Mouse (Mus musculus): Measurements from ENCODE around the gene 2010003K11Rik. TPM values are rescaled to one million over a fixed set of nuclear protein-coding genes. Genes with fewer than 3 reads are reported as not detected.
A peak's percentile ranks its signal among the peaks of the same experiment; 100 is the strongest.

Gene 2010003K11Rik
- polyA plus RNA-seq, 1 experiment from 2014 or later: not detected

DNA sequence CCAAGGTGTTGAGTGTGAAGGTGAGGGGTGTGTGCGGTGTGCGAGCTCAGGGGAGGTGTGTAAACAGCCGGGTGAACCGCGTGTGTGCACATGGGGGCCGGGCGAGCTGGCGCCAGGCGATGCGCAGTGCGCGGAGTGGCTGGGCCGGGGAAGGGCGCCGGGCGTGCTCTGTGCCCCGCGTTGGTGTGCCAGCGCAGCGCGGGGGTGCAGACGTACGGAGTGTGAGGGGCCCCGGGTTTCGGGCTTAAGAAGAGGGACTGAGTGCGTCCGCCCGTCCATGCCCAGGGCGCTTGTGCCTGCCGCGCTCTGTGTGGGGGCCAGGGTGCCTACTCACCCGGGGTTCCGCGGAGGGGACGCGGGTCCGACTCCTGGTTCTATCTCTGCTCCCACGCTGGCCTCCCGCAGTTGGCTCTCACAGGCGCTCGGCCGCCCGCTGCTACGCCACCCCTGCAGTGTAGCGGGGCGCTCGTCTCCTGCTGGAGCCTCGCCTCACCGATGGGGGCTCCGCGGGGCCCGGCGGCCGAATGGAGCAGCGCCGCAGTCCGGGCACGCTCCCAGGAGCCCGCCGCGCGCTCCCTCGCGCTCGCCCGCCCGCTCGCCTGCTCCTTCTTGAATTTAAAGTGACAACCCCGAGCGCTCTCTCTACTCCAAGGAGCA lies 21.7 kb downstream of the 2010003K11Rik start:
- Histone ChIP-seq H3K27ac (ENCODE audit: low read length) (no peak overlapping the region), H3K4me3 (ENCODE audit: low read depth, low read length) (peak overlapping the region; percentile 52), H3K4me1 (ENCODE audit: control insufficient read depth, insufficient read depth, low read length) (0 out of 2 replicates have a peak, but pooled peaks cover 3% of the 10 kb centered on the region), H3K4me2 (replicated peaks; ENCODE audit: low read depth, low read length) (peak overlapping the region; percentile 94), H3K9ac (replicated peaks; ENCODE audit: low read depth, low read length) (peak overlapping the region; percentile 26; the same call in 1 of the 2 replicates), H3K27me3 (ENCODE audit: control insufficient read depth, insufficient read depth, low read length) (no peaks in the 10 kb centered on the region), H3K9me3 (ENCODE audit: control insufficient read depth, low read depth, low read length) (no peaks in the 10 kb centered on the region), H3K36me3 (ENCODE audit: control insufficient read depth, insufficient read depth, low read length) (no peaks in the 10 kb centered on the region)
- WGBS: under 1% methylated on average over 70 of the region's 70 CpGs
- 0 out of 2 replicates have a peak, but pooled peaks have one; percentile 59 for ATAC-seq (ENCODE audit: insufficient number of reproducible peaks, insufficient read depth, low FRiP score, low read depth)

DNA sequence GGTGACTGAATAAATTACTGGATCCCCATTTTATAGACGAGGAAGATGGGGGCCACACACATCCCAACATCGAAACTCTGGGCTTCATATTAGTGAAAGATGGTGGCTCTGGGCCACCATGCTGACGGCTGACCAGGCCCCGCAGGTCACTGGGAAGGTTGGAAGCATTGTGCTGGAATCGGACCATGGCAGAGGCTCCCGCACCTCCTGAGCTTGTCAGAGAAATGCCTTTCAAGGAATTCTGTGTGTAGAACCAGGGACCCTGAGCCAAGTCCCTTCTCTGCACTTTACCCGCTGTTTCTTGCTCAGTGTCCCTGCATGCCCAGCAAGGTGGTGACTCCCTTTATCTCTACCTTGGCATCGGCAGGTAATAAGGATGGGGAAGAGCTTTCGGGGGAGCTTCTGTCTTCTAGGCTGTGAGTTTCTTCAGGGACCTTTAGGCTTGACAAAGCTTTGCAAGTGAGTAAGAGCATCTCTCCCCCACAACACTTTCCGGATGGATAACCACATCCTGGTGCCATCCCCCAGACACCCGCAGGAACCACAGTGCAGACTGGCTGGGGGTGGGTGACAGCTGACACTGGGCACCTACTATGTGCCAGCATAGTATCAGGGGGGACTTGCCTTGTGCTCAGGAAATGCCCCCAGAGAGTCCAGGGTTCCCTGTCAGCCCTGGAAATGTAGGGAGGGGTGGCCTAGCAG lies 23.0 kb downstream of the 2010003K11Rik start:
- 81% methylated on average over 11 of the region's 11 CpGs for WGBS
- Histone ChIP-seq H3K9me3 (ENCODE audit: control insufficient read depth, low read depth, low read length) (no peaks in the 10 kb centered on the region), H3K27me3 (ENCODE audit: control insufficient read depth, insufficient read depth, low read length) (no peaks in the 10 kb centered on the region), H3K4me2 (replicated peaks; ENCODE audit: low read depth, low read length) (no peak overlapping the region), H3K4me3 (ENCODE audit: low read depth, low read length) (no peak overlapping the region), H3K9ac (replicated peaks; ENCODE audit: low read depth, low read length) (no peak overlapping the region), H3K36me3 (ENCODE audit: control insufficient read depth, insufficient read depth, low read length) (no peaks in the 10 kb centered on the region), H3K27ac (ENCODE audit: low read length) (no peak overlapping the region), H3K4me1 (ENCODE audit: control insufficient read depth, insufficient read depth, low read length) (0 out of 2 replicates have a peak, but pooled peaks cover 3% of the 10 kb centered on the region)
- ATAC-seq (ENCODE audit: insufficient number of reproducible peaks, insufficient read depth, low FRiP score, low read depth): no peak

DNA sequence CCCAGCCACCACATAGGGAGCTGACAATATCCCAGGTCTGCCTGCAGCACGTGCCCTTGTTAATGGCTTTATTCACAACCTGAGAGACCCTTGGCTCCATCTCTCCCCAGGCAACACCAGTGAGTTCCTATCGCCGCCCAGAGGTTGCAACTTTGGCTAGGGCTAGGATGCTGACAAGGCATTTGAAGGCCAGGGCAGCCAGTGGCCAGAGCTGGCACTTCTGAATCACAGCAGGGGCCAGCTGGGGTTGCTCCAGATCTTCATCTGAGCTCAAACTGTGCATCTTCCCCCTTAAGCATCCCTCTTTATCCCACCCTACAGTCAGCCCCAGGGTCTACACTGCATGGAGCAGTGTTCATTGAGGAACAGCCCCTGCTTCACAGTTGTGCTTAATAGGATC lies 23.6 kb downstream of the 2010003K11Rik start:
- Histone ChIP-seq H3K9me3 (ENCODE audit: control insufficient read depth, low read depth, low read length) (no peaks in the 10 kb centered on the region), H3K4me3 (ENCODE audit: low read depth, low read length) (no peak overlapping the region)
- ATAC-seq (ENCODE audit: insufficient number of reproducible peaks, insufficient read depth, low FRiP score, low read depth): no peak

DNA sequence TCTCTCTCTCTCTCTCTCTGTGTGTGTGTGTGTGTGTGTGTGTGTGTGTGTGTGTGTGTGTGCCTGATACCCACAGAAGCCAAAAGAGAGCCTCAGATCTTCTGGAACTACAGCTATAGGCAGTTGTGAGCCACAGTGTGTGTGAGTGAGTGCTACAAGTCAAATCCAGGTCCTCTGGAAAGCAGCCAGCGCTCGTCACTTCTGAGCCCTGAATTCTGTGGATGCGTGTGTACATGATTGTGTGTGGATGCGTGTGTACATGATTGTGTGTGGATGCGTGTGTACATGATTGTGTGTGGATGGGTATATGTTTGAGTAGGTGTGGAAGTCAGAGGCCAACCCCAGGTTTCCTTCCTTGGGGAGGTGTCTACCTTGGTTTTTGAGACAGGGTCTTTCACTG lies 24.8 kb downstream of the 2010003K11Rik start:
- Histone ChIP-seq H3K4me3 (ENCODE audit: low read depth, low read length) (no peak overlapping the region), H3K4me1 (ENCODE audit: control insufficient read depth, insufficient read depth, low read length) (0 out of 2 replicates have a peak, but pooled peaks cover 3% of the 10 kb centered on the region), H3K9me3 (ENCODE audit: control insufficient read depth, low read depth, low read length) (no peaks in the 10 kb centered on the region), H3K27ac (ENCODE audit: low read length) (no peak overlapping the region), H3K4me2 (replicated peaks; ENCODE audit: low read depth, low read length) (no peak overlapping the region), H3K36me3 (ENCODE audit: control insufficient read depth, insufficient read depth, low read length) (no peaks in the 10 kb centered on the region), H3K27me3 (ENCODE audit: control insufficient read depth, insufficient read depth, low read length) (no peaks in the 10 kb centered on the region), H3K9ac (replicated peaks; ENCODE audit: low read depth, low read length) (no peak overlapping the region)
- 91% methylated on average over 5 of the region's 5 CpGs for WGBS
- ATAC-seq (ENCODE audit: insufficient number of reproducible peaks, insufficient read depth, low FRiP score, low read depth): no peak

More for the DNA sequence above, 23.6 kb downstream of the 2010003K11Rik start:
- Histone ChIP-seq H3K9ac (replicated peaks; ENCODE audit: low read depth, low read length) (no peak overlapping the region), H3K36me3 (ENCODE audit: control insufficient read depth, insufficient read depth, low read length) (no peaks in the 10 kb centered on the region), H3K4me2 (replicated peaks; ENCODE audit: low read depth, low read length) (no peak overlapping the region), H3K27ac (ENCODE audit: low read length) (no peak overlapping the region), H3K27me3 (ENCODE audit: control insufficient read depth, insufficient read depth, low read length) (no peaks in the 10 kb centered on the region), H3K4me1 (ENCODE audit: control insufficient read depth, insufficient read depth, low read length) (0 out of 2 replicates have a peak, but pooled peaks cover 3% of the 10 kb centered on the region)
- WGBS: 48% methylated on average over 3 of the region's 3 CpGs

DNA sequence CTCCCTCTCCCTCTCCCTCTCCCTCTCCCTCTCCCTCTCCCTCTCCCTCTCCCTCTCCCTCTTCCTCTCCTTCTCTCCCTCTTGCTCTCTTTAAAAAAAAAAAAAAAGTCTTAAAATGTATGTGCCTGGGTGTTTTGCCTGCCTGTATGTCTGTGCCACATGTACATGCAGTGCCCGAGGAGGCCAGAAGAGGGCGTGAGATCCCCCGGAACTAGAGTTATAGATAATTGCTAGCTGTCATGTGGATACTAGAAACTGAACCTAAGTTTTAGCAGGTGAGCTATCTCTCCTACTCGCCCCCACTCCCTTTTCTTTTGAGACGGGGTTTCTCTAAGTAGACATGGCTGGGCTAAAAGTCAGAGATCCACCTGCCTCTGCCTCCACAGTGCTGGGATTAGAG lies 30.0 kb downstream of the 2010003K11Rik start:
- H3K4me2 ChIP-seq (replicated peaks; ENCODE audit: low read depth, low read length): no peak overlapping the region
- H3K4me3 ChIP-seq (ENCODE audit: low read depth, low read length): no peak overlapping the region
- no peak overlapping the region for H3K27ac ChIP-seq (ENCODE audit: low read length)
- H3K36me3 ChIP-seq (ENCODE audit: control insufficient read depth, insufficient read depth, low read length): no peaks in the 10 kb centered on the region
- H3K27me3 ChIP-seq (ENCODE audit: control insufficient read depth, insufficient read depth, low read length): no peaks in the 10 kb centered on the region
- no peaks in the 10 kb centered on the region for H3K4me1 ChIP-seq (ENCODE audit: control insufficient read depth, insufficient read depth, low read length)
- H3K9ac ChIP-seq (replicated peaks; ENCODE audit: low read depth, low read length): no peak overlapping the region
- no peak for ATAC-seq (ENCODE audit: insufficient number of reproducible peaks, insufficient read depth, low FRiP score, low read depth)
- WGBS: 26% methylated on average over 5 of the region's 5 CpGs
- H3K9me3 ChIP-seq (ENCODE audit: control insufficient read depth, low read depth, low read length): no peaks in the 10 kb centered on the region

DNA sequence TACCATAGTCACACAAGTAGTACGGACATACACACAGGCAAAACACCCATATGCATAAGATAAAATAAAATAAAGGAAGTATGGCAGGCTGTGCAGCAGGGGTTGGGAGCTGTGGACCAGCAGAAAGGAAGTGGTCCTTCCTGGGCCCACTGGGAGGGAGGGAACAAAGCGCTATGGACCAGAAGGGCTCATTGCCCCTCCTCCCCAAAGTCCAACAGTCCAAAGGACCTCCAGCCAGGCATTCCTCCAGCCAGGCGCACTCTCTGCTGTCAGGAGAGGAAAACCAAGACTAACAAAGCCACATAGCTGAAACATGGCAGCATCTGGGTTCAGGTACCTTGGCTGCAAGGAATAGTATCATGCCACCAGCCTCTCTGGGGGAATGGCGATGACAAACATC lies 33.7 kb downstream of the 2010003K11Rik start:
- no peaks in the 10 kb centered on the region for H3K9me3 ChIP-seq (ENCODE audit: control insufficient read depth, low read depth, low read length)
- ATAC-seq (ENCODE audit: insufficient number of reproducible peaks, insufficient read depth, low FRiP score, low read depth): no peak
- H3K4me3 ChIP-seq (ENCODE audit: low read depth, low read length): no peak overlapping the region
- 85% methylated on average over 4 of the region's 4 CpGs for WGBS
- H3K4me1 ChIP-seq (ENCODE audit: control insufficient read depth, insufficient read depth, low read length): no peaks in the 10 kb centered on the region
- no peak overlapping the region for H3K9ac ChIP-seq (replicated peaks; ENCODE audit: low read depth, low read length)
- H3K27ac ChIP-seq (ENCODE audit: low read length): no peak overlapping the region
- no peak overlapping the region for H3K4me2 ChIP-seq (replicated peaks; ENCODE audit: low read depth, low read length)
- no peaks in the 10 kb centered on the region for H3K27me3 ChIP-seq (ENCODE audit: control insufficient read depth, insufficient read depth, low read length)
- no peaks in the 10 kb centered on the region for H3K36me3 ChIP-seq (ENCODE audit: control insufficient read depth, insufficient read depth, low read length)

DNA sequence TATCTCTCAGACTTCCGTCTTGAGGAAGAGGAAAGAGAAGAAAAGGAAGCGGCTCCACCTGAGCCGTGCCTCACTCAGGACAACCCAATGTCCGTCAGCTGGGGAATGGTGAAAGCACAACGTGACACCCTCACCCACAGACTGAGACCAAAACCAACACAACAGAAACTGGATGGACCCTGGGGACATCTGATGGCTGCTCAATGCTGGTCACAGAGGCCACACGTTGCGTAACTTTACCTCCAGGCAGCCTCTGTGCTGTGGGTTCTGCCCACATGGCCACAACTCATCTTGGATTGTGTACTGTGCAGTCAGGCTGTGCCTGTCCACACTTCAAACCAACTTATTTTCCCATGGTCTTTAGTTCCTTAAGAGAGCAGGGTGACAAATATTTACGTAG lies 36.4 kb downstream of the 2010003K11Rik start:
- H3K9me3 ChIP-seq (ENCODE audit: control insufficient read depth, low read depth, low read length): no peaks in the 10 kb centered on the region
- 78% methylated on average over 8 of the region's 8 CpGs for WGBS
- H3K36me3 ChIP-seq (ENCODE audit: control insufficient read depth, insufficient read depth, low read length): no peaks in the 10 kb centered on the region
- ATAC-seq (ENCODE audit: insufficient number of reproducible peaks, insufficient read depth, low FRiP score, low read depth): no peak
- H3K4me2 ChIP-seq (replicated peaks; ENCODE audit: low read depth, low read length): no peak overlapping the region
- no peak overlapping the region for H3K27ac ChIP-seq (ENCODE audit: low read length)
- H3K9ac ChIP-seq (replicated peaks; ENCODE audit: low read depth, low read length): no peak overlapping the region
- H3K4me3 ChIP-seq (ENCODE audit: low read depth, low read length): no peak overlapping the region
- no peaks in the 10 kb centered on the region for H3K27me3 ChIP-seq (ENCODE audit: control insufficient read depth, insufficient read depth, low read length)
- H3K4me1 ChIP-seq (ENCODE audit: control insufficient read depth, insufficient read depth, low read length): no peaks in the 10 kb centered on the region

DNA sequence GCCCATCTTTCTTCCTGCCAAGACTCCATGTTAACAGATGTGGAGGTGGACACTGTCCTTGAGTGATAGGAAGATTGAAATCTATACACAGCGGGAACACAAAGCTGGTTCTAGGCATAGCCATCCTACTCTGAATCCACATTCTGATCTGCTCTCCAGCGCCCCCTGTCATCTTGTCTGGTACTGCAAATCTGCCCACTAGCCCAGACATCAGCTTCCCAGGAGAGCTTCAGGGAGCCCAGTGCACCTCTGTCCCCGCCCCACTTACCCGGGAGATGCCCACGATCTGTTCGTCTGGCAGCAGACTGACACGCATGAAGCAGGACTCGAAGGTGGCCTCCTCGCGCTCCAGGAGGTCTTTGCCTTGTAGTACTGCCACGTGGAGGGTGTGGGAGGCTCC lies 42.2 kb downstream of the 2010003K11Rik start:
- Histone ChIP-seq H3K27ac (ENCODE audit: low read length) (no peak overlapping the region), H3K4me2 (replicated peaks; ENCODE audit: low read depth, low read length) (no peak overlapping the region), H3K27me3 (ENCODE audit: control insufficient read depth, insufficient read depth, low read length) (no peaks in the 10 kb centered on the region), H3K36me3 (ENCODE audit: control insufficient read depth, insufficient read depth, low read length) (no peaks in the 10 kb centered on the region), H3K4me1 (ENCODE audit: control insufficient read depth, insufficient read depth, low read length) (no peaks in the 10 kb centered on the region), H3K4me3 (ENCODE audit: low read depth, low read length) (no peak overlapping the region), H3K9me3 (ENCODE audit: control insufficient read depth, low read depth, low read length) (no peaks in the 10 kb centered on the region), H3K9ac (replicated peaks; ENCODE audit: low read depth, low read length) (no peak overlapping the region)
- WGBS: 10% methylated on average over 11 of the region's 11 CpGs
- ATAC-seq (ENCODE audit: insufficient number of reproducible peaks, insufficient read depth, low FRiP score, low read depth): no peak
